8 mouse cellular contexts compared by ENCODE assay signal in genomic region chr7:3704475-3704874, GRCm38 (mm10). TPM values are rescaled to one million over a fixed set of nuclear protein-coding genes. Genes with fewer than 3 reads are reported as not detected.
DNase-seq lines count a peak whose midpoint lies in the region; ATAC-seq and TF ChIP-seq lines count a peak whose summit lies in the region.

No protein-coding gene starts in this region.

- H3K4me1 ChIP-seq in lung, embryonic 14.5 days (ENCODE audit: insufficient read depth) = no peaks in the 10 kb centered on the region; the same call in 1 of the 2 replicates
- peaks cover 4% of the 10 kb centered on the region; the same call in 1 of the 2 replicates for H3K4me1 ChIP-seq in embryonic facial prominence, embryonic 14.5 days (ENCODE audit: control insufficient read depth, insufficient read depth, low read length)
- H3K4me1 ChIP-seq in limb, embryonic 11.5 days (ENCODE audit: control insufficient read depth, insufficient read depth, low read length) = peaks cover 3% of the 10 kb centered on the region; the same call in 1 of the 2 replicates
- H3K4me1 ChIP-seq in neural tube, embryonic 12.5 days = peaks cover 22% of the 10 kb centered on the region

- peaks cover 59% of the 10 kb centered on the region for H3K36me3 ChIP-seq in lung, embryonic 14.5 days (ENCODE audit: insufficient read depth)
- H3K36me3 ChIP-seq in embryonic facial prominence, embryonic 14.5 days (ENCODE audit: control insufficient read depth, insufficient read depth, low read length) = peaks cover 60% of the 10 kb centered on the region
- peaks cover 14% of the 10 kb centered on the region for H3K36me3 ChIP-seq in limb, embryonic 11.5 days (ENCODE audit: control insufficient read depth, insufficient read depth, low read length)
- H3K36me3 ChIP-seq in neural tube, embryonic 12.5 days = peaks cover 41% of the 10 kb centered on the region

- DNase-seq in lung, embryonic 14.5 days = peak; percentile 26
- DNase-seq in lung, postnatal 36 days = no peak
- no peak for DNase-seq in embryonic facial prominence, embryonic 14.5 days (ENCODE audit: low spot score)
- DNase-seq in limb, embryonic 11.5 days (ENCODE audit: low spot score) = no peak
- DNase-seq in spleen, postnatal 36 days (ENCODE audit: low spot score in 2 of 2) = no peak
- no peak for DNase-seq in ovary, postnatal 14 days (ENCODE audit: low spot score)
- DNase-seq in left cerebral cortex, postnatal 36 days (ENCODE audit: low spot score in 2 of 2) = no peak

- H3K27me3 ChIP-seq in lung, embryonic 14.5 days (ENCODE audit: insufficient read depth, low read length) = no peaks in the 10 kb centered on the region
- H3K27me3 ChIP-seq in embryonic facial prominence, embryonic 14.5 days (replicated peaks; ENCODE audit: control insufficient read depth, insufficient read depth, low read length) = no peaks in the 10 kb centered on the region
- H3K27me3 ChIP-seq in limb, embryonic 11.5 days (ENCODE audit: control insufficient read depth, insufficient read depth, low read length) = no peaks in the 10 kb centered on the region
- H3K27me3 ChIP-seq in neural tube, embryonic 12.5 days (replicated peaks) = no peaks in the 10 kb centered on the region

- peak overlapping the region; percentile 82 for H3K4me3 ChIP-seq in lung, embryonic 14.5 days (ENCODE audit: low read depth, low read length)
- H3K4me3 ChIP-seq in embryonic facial prominence, embryonic 14.5 days (ENCODE audit: low read depth, low read length) = peak overlapping the region; percentile 85
- peak overlapping the region; percentile 90 for H3K4me3 ChIP-seq in limb, embryonic 11.5 days (ENCODE audit: low read depth, low read length)
- peak overlapping the region; percentile 87 for H3K4me3 ChIP-seq in neural tube, embryonic 12.5 days

- H3K9ac ChIP-seq in lung, embryonic 14.5 days = peak overlapping the region; percentile 96
- H3K9ac ChIP-seq in embryonic facial prominence, embryonic 14.5 days (ENCODE audit: low read depth, low read length) = peak overlapping the region; percentile 92
- peak overlapping the region; percentile 94 for H3K9ac ChIP-seq in limb, embryonic 11.5 days (ENCODE audit: low read length)
- H3K9ac ChIP-seq in neural tube, embryonic 12.5 days = peak overlapping the region; percentile 86

- no peak for TF ChIP-seq CTCF in lung, embryonic 14.5 days (IDR thresholded peaks at IDR 0.05; ENCODE audit: low read depth)

- intact Hi-C loops in left cerebral cortex, postnatal 36 days (cut with DNase I) = no loop called here

- WGBS in lung, embryonic 14.5 days = under 1% methylated on average over 20 of the region's 20 CpGs
- under 1% methylated on average over 20 of the region's 20 CpGs for WGBS in embryonic facial prominence, embryonic 14.5 days
- WGBS in limb, embryonic 11.5 days = under 1% methylated on average over 20 of the region's 20 CpGs
- WGBS in neural tube, embryonic 12.5 days = under 1% methylated on average over 20 of the region's 20 CpGs

- H3K4me2 ChIP-seq in lung, embryonic 14.5 days = peak overlapping the region; percentile 87
- H3K4me2 ChIP-seq in embryonic facial prominence, embryonic 14.5 days (ENCODE audit: low read depth, low read length) = peak overlapping the region; percentile 83
- peak overlapping the region; percentile 86 for H3K4me2 ChIP-seq in limb, embryonic 11.5 days (ENCODE audit: low read depth, severe bottlenecking)
- H3K4me2 ChIP-seq in neural tube, embryonic 12.5 days (replicated peaks) = peak overlapping the region; percentile 82

- no peaks in the 10 kb centered on the region for H3K9me3 ChIP-seq in lung, embryonic 14.5 days (ENCODE audit: low read depth, low read length)
- H3K9me3 ChIP-seq in embryonic facial prominence, embryonic 14.5 days (ENCODE audit: control insufficient read depth, low read length) = no peaks in the 10 kb centered on the region
- no peaks in the 10 kb centered on the region for H3K9me3 ChIP-seq in limb, embryonic 11.5 days (ENCODE audit: control insufficient read depth, low read length)
- no peaks in the 10 kb centered on the region for H3K9me3 ChIP-seq in neural tube, embryonic 12.5 days

- peak; percentile 7 for ATAC-seq in lung, embryonic 14.5 days (ENCODE audit: insufficient read depth)
- peak; percentile 10; the same call in 1 of the 2 replicates for ATAC-seq in embryonic facial prominence, embryonic 14.5 days (ENCODE audit: low read depth)
- no peak; the same call in 1 of the 2 replicates for ATAC-seq in limb, embryonic 11.5 days (ENCODE audit: insufficient number of reproducible peaks, low FRiP score, low TSS enrichment, low read depth)
- ATAC-seq in neural tube, embryonic 12.5 days (ENCODE audit: low FRiP score, low read depth) = peak; percentile 31

- H3K27ac ChIP-seq in lung, embryonic 14.5 days (ENCODE audit: low read depth) = peak overlapping the region; percentile 94
- H3K27ac ChIP-seq in embryonic facial prominence, embryonic 14.5 days (replicated peaks; ENCODE audit: low read depth, low read length) = peak overlapping the region; percentile 93
- H3K27ac ChIP-seq in limb, embryonic 11.5 days (replicated peaks; ENCODE audit: low read depth, low read length) = peak overlapping the region; percentile 80; the same call in 1 of the 2 replicates
- 0 out of 2 replicates have a peak overlapping the region, but pooled peaks have one; percentile 74 for H3K27ac ChIP-seq in neural tube, embryonic 12.5 days

RNA-seq across cellular contexts. Expression of gene Rps9, which starts 0.7 kb away (rescaled TPM):
- polyA plus RNA-seq in lung, embryonic 14.5 days (2014; fragmentation: Nextera tagmentation; extraction: Ambion mirVana) = 1,609 and 1,625 TPM in 2 replicates
- polyA plus RNA-seq in embryonic facial prominence, embryonic 14.5 days (2014; fragmentation: Nextera tagmentation; extraction: Ambion mirVana) = 1,544 and 1,554 TPM in 2 replicates
- polyA plus RNA-seq in limb, embryonic 11.5 days (2014; fragmentation: Nextera tagmentation; extraction: Ambion mirVana) = 1,472 and 1,559 TPM in 2 replicates
- 989 and 1,067 TPM in 2 replicates for polyA plus RNA-seq in neural tube, embryonic 12.5 days (2016; fragmentation: Nextera tagmentation; extraction: Ambion mirVana)
- 100 to 1,000 TPM; 312 to 356 TPM for total RNA-seq in left cerebral cortex, postnatal 36 days (2021)

RNA-seq across cellular contexts. Expression of gene Mboat7, which starts 11.2 kb away (rescaled TPM):
- 38.0 and 44.2 TPM in 2 replicates for polyA plus RNA-seq in lung, embryonic 14.5 days (2014; fragmentation: Nextera tagmentation; extraction: Ambion mirVana)
- 44.5 and 45.6 TPM in 2 replicates for polyA plus RNA-seq in embryonic facial prominence, embryonic 14.5 days (2014; fragmentation: Nextera tagmentation; extraction: Ambion mirVana)
- polyA plus RNA-seq in limb, embryonic 11.5 days (2014; fragmentation: Nextera tagmentation; extraction: Ambion mirVana) = 36.7 and 41.2 TPM in 2 replicates
- 44.3 and 47.5 TPM in 2 replicates for polyA plus RNA-seq in neural tube, embryonic 12.5 days (2016; fragmentation: Nextera tagmentation; extraction: Ambion mirVana)
- total RNA-seq in left cerebral cortex, postnatal 36 days (2021) = 100 to 1,000 TPM; 208 to 211 TPM

RNA-seq across cellular contexts. Expression of gene Tsen34, which starts 11.8 kb away (rescaled TPM):
- 277 and 290 TPM in 2 replicates for polyA plus RNA-seq in lung, embryonic 14.5 days (2014; fragmentation: Nextera tagmentation; extraction: Ambion mirVana)
- polyA plus RNA-seq in embryonic facial prominence, embryonic 14.5 days (2014; fragmentation: Nextera tagmentation; extraction: Ambion mirVana) = 244 and 268 TPM in 2 replicates
- 289 TPM in 2 replicates for polyA plus RNA-seq in limb, embryonic 11.5 days (2014; fragmentation: Nextera tagmentation; extraction: Ambion mirVana)
- 225 and 226 TPM in 2 replicates for polyA plus RNA-seq in neural tube, embryonic 12.5 days (2016; fragmentation: Nextera tagmentation; extraction: Ambion mirVana)
- 10 to 100 TPM; 77.3 to 80.0 TPM for total RNA-seq in left cerebral cortex, postnatal 36 days (2021)

RNA-seq across cellular contexts. Expression of gene Pirb, which starts 15.7 kb away (rescaled TPM):
- polyA plus RNA-seq in lung, embryonic 14.5 days (2014; fragmentation: Nextera tagmentation; extraction: Ambion mirVana) = 0.91 and 1.2 TPM in 2 replicates
- polyA plus RNA-seq in embryonic facial prominence, embryonic 14.5 days (2014; fragmentation: Nextera tagmentation; extraction: Ambion mirVana) = 0.92 and 0.97 TPM in 2 replicates
- polyA plus RNA-seq in limb, embryonic 11.5 days (2014; fragmentation: Nextera tagmentation; extraction: Ambion mirVana) = 0.13 TPM in 1 of 2 replicates, not detected in the other
- polyA plus RNA-seq in neural tube, embryonic 12.5 days (2016; fragmentation: Nextera tagmentation; extraction: Ambion mirVana) = 0.18 and 0.20 TPM in 2 replicates
- under 1 TPM; 0.23 to 0.32 TPM for total RNA-seq in left cerebral cortex, postnatal 36 days (2021)

RNA-seq across cellular contexts. Expression of gene Tmc4, which starts 27.1 kb away (rescaled TPM):
- 16.1 and 17.3 TPM in 2 replicates for polyA plus RNA-seq in lung, embryonic 14.5 days (2014; fragmentation: Nextera tagmentation; extraction: Ambion mirVana)
- 6.1 and 7.6 TPM in 2 replicates for polyA plus RNA-seq in embryonic facial prominence, embryonic 14.5 days (2014; fragmentation: Nextera tagmentation; extraction: Ambion mirVana)
- polyA plus RNA-seq in limb, embryonic 11.5 days (2014; fragmentation: Nextera tagmentation; extraction: Ambion mirVana) = 3.6 and 4.2 TPM in 2 replicates
- 3.2 and 4.0 TPM in 2 replicates for polyA plus RNA-seq in neural tube, embryonic 12.5 days (2016; fragmentation: Nextera tagmentation; extraction: Ambion mirVana)
- 10 to 100 TPM in 1 of 2 experiments, 1 to 10 TPM in 1; 2.4 to 11.0 TPM for total RNA-seq in left cerebral cortex, postnatal 36 days (2021)
